ENCODE assay signal across 9 mouse cellular contexts in the genomic region with DNA sequence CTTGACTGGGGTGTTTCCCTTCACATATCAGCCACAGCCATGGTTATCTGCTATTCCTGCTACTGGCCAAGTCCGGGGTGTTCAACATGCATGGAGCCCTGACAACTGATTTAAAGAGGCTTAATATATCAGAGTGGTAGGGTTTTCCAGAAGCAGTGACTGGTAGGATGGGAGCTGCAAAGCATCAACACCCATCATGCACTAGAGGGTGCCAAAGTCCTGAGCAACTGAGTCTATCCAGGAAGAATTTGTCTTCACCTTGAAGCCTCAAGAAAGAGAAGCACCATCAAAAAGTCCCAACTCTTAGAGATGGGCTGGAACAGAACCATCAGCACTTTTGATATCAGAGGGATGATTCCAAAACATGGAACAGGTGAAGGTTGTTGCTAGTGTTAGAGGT.
DNase-seq lines count a peak whose midpoint lies in the region; TF ChIP-seq lines count a peak whose summit lies in the region.
"Had no signal": no experiment of that assay in that cellular context is flagged by ENCODE, and none has a peak within 500 bp of the region (broad histone marks: within the 10 kb centered on the region; RNA-seq: fewer than 3 reads in every experiment).

No protein-coding gene starts in this region.

- TF ChIP-seq POLR2A in embryonic fibroblast, embryonic 13.5 days (IDR thresholded peaks at IDR 0.05; ENCODE audit: low read depth, low read length), result no peak

- no peaks in the 10 kb centered on the region for H3K4me1 ChIP-seq in embryonic fibroblast, embryonic 13.5 days (ENCODE audit: control insufficient read depth, insufficient read depth, low read length)

- intact Hi-C loops in left cerebral cortex, postnatal 14 days (cut with DNase I), result loop anchor here (2.0 to 10.0 kb wide), 3 partner anchors 250 to 553 kb away; no protein-coding TSS in a partner anchor

- peak; percentile 57; the same call in 1 of the 2 replicates for TF ChIP-seq CTCF in embryonic fibroblast, embryonic 13.5 days (IDR thresholded peaks at IDR 0.05; ENCODE audit: borderline replicate concordance, insufficient read depth, low read length)

- no peak overlapping the region for H3K4me3 ChIP-seq in embryonic fibroblast, embryonic 13.5 days (ENCODE audit: insufficient read depth, low read length)
- H3K4me3 ChIP-seq: erythroblast, embryonic 14.5 days had no signal

- H3K27ac ChIP-seq in embryonic fibroblast, embryonic 13.5 days (ENCODE audit: insufficient read depth, low read length), result no peak overlapping the region

- DNase-seq in layer of hippocampus, adult 11-12 months (ENCODE audit: low spot score), result peak; percentile 51
- DNase-seq in layer of hippocampus, adult 9-11 months, result no peak
- peak; percentile 83 for DNase-seq in MN1 (ENCODE audit: low spot score)
- DNase-seq in brain, adult 2 months (ENCODE audit: low read depth, low spot score), result peak; percentile 89
- DNase-seq in left cerebral cortex, postnatal 14 days (ENCODE audit: low spot score in 2 of 2), result peak; percentile 70 to 75
- DNase-seq in right cerebral cortex, postnatal 10 days (ENCODE audit: low spot score in 2 of 2), result peak; percentile 64 to 68
- DNase-seq in spleen, postnatal 14 days (ENCODE audit: low spot score in 2 of 2), result no peak

Comparison
In these comparisons a context has a peak if more than half of its experiments do, and no peak if none do; other contexts are left out.
1. DNase-seq: peak in layer of hippocampus, adult 11-12 months (single experiment), MN1 (single experiment), brain, adult 2 months (single experiment), left cerebral cortex, postnatal 14 days (2 of 2) and right cerebral cortex, postnatal 10 days (2 of 2); none in layer of hippocampus, adult 9-11 months (single experiment) and spleen, postnatal 14 days (0 of 2).